Comparison of ENCODE assay signal across 17 mouse cellular contexts in the genomic region with DNA sequence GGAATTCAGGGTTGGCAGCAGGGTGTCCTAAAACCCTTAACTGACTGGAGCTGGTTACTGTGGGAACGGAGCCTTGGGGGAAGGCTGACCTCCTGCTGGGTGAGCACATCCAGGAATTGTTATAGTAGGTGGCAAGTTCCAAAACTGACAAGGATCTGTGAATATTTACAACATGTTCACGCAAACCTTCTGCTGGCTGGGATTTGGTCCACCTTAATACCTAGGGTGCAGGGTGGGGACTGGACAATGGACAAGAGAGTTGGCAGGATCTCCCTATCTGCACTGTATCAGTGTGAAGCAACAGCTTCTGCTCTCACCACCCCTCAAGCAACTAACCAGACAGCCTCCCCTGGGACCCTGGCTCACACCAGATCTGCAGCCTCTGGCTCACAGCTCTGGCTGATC. TPM values are rescaled to one million over a fixed set of nuclear protein-coding genes. Genes with fewer than 3 reads are reported as not detected.
DNase-seq lines count a peak whose midpoint lies in the region; ATAC-seq lines count a peak whose summit lies in the region.
"Had no signal": no experiment of that assay in that cellular context is flagged by ENCODE, and none has a peak within 500 bp of the region (broad histone marks: within the 10 kb centered on the region; RNA-seq: fewer than 3 reads in every experiment).

No protein-coding gene starts in this region.

- no peaks in the 10 kb centered on the region for H3K9me3 ChIP-seq in heart, embryonic 12.5 days (replicated peaks)
- H3K9me3 ChIP-seq: hindbrain, embryonic 12.5 days; liver, embryonic 15.5 days; midbrain, embryonic 12.5 days; neural tube, embryonic 12.5 days had no signal

- WGBS in heart, embryonic 12.5 days, result 26% methylated on average over 2 of the region's 2 CpGs

- no peaks in the 10 kb centered on the region for H3K36me3 ChIP-seq in heart, embryonic 12.5 days
- H3K36me3 ChIP-seq: hindbrain, embryonic 12.5 days; liver, embryonic 15.5 days; midbrain, embryonic 12.5 days; neural tube, embryonic 12.5 days had no signal

- H3K4me1 ChIP-seq in heart, embryonic 12.5 days (replicated peaks), result peaks cover 20% of the 10 kb centered on the region
- H3K4me1 ChIP-seq: liver, embryonic 15.5 days had no signal

- DNase-seq in gastrocnemius, adult 18-20 months (ENCODE audit: low spot score), result peak; percentile 32
- DNase-seq in gastrocnemius, postnatal 10 days, result no peak
- peak; percentile 24 for DNase-seq in lung, postnatal 10 days
- no peak for DNase-seq in lung, postnatal 14 days
- DNase-seq in skeletal muscle tissue, adult 2 months (ENCODE audit: low read depth, low spot score), result peak; percentile 34
- no peak for DNase-seq in right cerebral cortex, postnatal 14 days
- DNase-seq in adrenal gland, postnatal 25 days, result no peak
- DNase-seq: left cerebral cortex, postnatal 4 days; retina, postnatal 1 day; thymus, postnatal 14 days had no signal

- H3K27ac ChIP-seq in heart, embryonic 12.5 days (ENCODE audit: poor library complexity, severe bottlenecking), result no peak overlapping the region
- H3K27ac ChIP-seq: hindbrain, embryonic 12.5 days; layer of hippocampus, adult 2 months; liver, embryonic 15.5 days; midbrain, embryonic 12.5 days; neural tube, embryonic 12.5 days had no signal

- H3K4me2 ChIP-seq in heart, embryonic 12.5 days, result no peak overlapping the region
- H3K4me2 ChIP-seq: hindbrain, embryonic 12.5 days; liver, embryonic 15.5 days; midbrain, embryonic 12.5 days; neural tube, embryonic 12.5 days had no signal

- H3K27me3 ChIP-seq in heart, embryonic 12.5 days (replicated peaks), result peaks cover 7% of the 10 kb centered on the region; the same call in 1 of the 2 replicates

- no peak overlapping the region for H3K4me3 ChIP-seq in heart, embryonic 12.5 days
- H3K4me3 ChIP-seq: hindbrain, embryonic 12.5 days; layer of hippocampus, adult 2 months; liver, embryonic 15.5 days; midbrain, embryonic 12.5 days; neural tube, embryonic 12.5 days had no signal

- ATAC-seq in heart, embryonic 12.5 days (ENCODE audit: insufficient number of reproducible peaks, low FRiP score), result no peak

- peak overlapping the region; percentile 9; the same call in 1 of the 2 replicates for H3K9ac ChIP-seq in heart, embryonic 12.5 days
- H3K9ac ChIP-seq: hindbrain, embryonic 12.5 days; liver, embryonic 15.5 days; midbrain, embryonic 12.5 days; neural tube, embryonic 12.5 days had no signal

RNA-seq across cellular contexts. Expression of a gene that starts 5.3 kb away (rescaled TPM):
- total RNA-seq in gastrocnemius, adult 18-20 months (2021), result 1 to 10 TPM; 3.6 to 5.1 TPM
- total RNA-seq in gastrocnemius, postnatal 10 days (2021), result 1 to 10 TPM; 5.5 to 7.7 TPM
- 52.1 and 53.2 TPM in 2 replicates for polyA plus RNA-seq in heart, embryonic 12.5 days (2016; fragmentation: Nextera tagmentation; extraction: Ambion mirVana)
- 40.0 and 48.2 TPM in 2 replicates for total RNA-seq in adrenal gland, postnatal 25 days (2021)

RNA-seq across cellular contexts. Expression of a gene that starts 23.0 kb away (rescaled TPM):
- total RNA-seq in gastrocnemius, adult 18-20 months (2021), result under 1 TPM in 1 of 2 experiments, not detected in 1; 0.05 TPM
- total RNA-seq in gastrocnemius, postnatal 10 days (2021), result not detected
- not detected in 2 replicates for polyA plus RNA-seq in heart, embryonic 12.5 days (2016; fragmentation: Nextera tagmentation; extraction: Ambion mirVana)
- 0.24 and 0.36 TPM in 2 replicates for total RNA-seq in adrenal gland, postnatal 25 days (2021)
- total RNA-seq: layer of hippocampus, adult 2 months; left cerebral cortex, postnatal 4 days had no signal

RNA-seq across cellular contexts. Expression of a gene that starts 49.8 kb away (rescaled TPM):
- total RNA-seq in gastrocnemius, adult 18-20 months (2021), result under 1 TPM; 0.18 to 0.28 TPM
- total RNA-seq in gastrocnemius, postnatal 10 days (2021), result under 1 TPM; 0.28 to 0.86 TPM
- not detected in 2 replicates for polyA plus RNA-seq in heart, embryonic 12.5 days (2016; fragmentation: Nextera tagmentation; extraction: Ambion mirVana)
- not detected in 2 replicates for total RNA-seq in adrenal gland, postnatal 25 days (2021)
- total RNA-seq: ES-E14; layer of hippocampus, adult 2 months; left cerebral cortex, postnatal 4 days had no signal
- polyA plus RNA-seq: hindbrain, embryonic 12.5 days; liver, embryonic 15.5 days; midbrain, embryonic 12.5 days; neural tube, embryonic 12.5 days had no signal

Comparison
In these comparisons a context has a peak if more than half of its experiments do, and no peak if none do; other contexts are left out.
1. DNase-seq: peak in gastrocnemius, adult 18-20 months (single experiment), lung, postnatal 10 days (single experiment) and skeletal muscle tissue, adult 2 months (single experiment); none in gastrocnemius, postnatal 10 days (single experiment), lung, postnatal 14 days (single experiment), right cerebral cortex, postnatal 14 days (single experiment) and adrenal gland, postnatal 25 days (single experiment).